Mouse (Mus musculus): ENCODE measurements around the gene Ddx58.

DNA sequence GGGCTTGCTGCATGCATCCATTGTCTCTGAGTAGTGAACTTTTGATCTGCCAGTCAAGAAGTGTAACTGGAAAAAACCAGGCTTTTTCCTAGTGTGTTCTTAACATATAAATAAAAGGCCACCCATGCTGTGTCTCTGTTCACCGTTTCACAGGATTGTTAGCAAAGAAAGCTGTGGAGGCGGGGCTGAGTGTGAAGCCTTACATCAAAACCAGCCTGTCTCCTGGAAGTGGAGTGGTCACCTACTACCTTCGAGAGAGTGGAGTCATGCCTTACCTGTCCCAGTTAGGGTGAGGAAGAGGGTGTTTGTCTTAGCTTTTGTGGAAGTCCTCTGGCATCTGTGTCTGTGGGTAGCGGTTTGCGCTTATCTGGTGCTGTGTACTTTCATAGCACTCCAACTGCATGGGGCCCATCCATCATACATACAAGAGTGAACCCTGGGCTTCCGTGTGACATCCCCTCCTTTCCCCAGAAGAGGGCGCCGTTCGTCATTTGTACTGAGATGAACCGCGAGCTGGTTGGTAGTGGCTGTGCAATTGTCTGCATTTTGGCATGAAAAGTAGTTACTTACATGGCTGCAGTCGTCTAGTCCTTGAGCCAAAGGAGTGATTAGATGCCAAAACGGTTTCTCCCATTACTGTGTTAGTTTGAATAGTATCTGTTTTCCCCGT is 56.8 kb downstream of the Ddx58 start:
- TF ChIP-seq POLR2A (IDR thresholded peaks at IDR 0.05; ENCODE audit: borderline replicate concordance, extremely low read depth, insufficient read depth, insufficient read length, poor library complexity, severe bottlenecking), result no peak
- TF ChIP-seq CTCF (IDR thresholded peaks at IDR 0.05; ENCODE audit: borderline replicate concordance, extremely low read depth, insufficient read depth, insufficient read length), result peak; percentile 71
